ENCODE assay signal across 12 mouse cellular contexts in the genomic region with DNA sequence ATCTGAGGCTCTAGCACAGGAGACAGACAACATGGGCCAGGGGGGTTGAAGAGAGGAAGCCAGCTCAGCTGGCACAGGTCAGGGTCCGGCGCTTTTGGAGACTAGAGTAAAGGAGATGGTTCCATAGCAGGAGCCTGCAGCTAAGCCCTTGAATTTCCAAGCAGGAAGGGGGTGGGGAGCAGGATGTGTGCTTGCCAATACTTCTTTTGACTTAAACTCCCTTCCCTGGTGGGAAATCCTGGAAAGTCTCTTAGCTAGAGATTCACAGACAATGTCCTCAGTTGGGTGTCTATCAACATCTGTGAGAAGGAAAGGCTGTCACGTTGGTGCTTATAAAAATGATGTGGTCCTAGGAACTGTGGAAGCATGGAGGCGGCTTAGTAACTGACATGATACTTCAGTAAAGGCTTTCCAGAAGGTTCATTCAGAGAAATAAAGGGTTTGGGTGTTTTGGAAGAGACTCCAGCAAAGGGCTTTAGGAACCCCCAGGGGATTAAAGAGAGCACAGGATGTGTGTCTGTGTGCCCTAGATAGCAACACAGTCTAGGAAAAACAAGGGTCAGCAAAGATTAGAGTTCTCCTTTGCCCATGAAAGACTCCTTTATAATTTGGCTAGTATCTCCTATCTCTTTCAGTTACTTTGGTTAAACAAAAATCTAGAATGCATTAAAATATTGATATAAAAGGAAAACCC. TPM values are rescaled to one million over a fixed set of nuclear protein-coding genes. Genes with fewer than 3 reads are reported as not detected.
DNase-seq lines count a peak whose midpoint lies in the region; ATAC-seq and TF ChIP-seq lines count a peak whose summit lies in the region.
"Had no signal": no experiment of that assay in that cellular context is flagged by ENCODE, and none has a peak within 500 bp of the region (broad histone marks: within the 10 kb centered on the region; RNA-seq: fewer than 3 reads in every experiment).

No protein-coding gene starts in this region.

- peak overlapping the region; percentile 58 for H3K9ac ChIP-seq in heart, embryonic 11.5 days (ENCODE audit: low read depth, low read length)
- no peak overlapping the region for H3K9ac ChIP-seq in heart, adult 2 months (ENCODE audit: low read depth, low read length)
- H3K9ac ChIP-seq in liver, embryonic 12.5 days, result peak overlapping the region; percentile 100
- H3K9ac ChIP-seq in stomach, embryonic 15.5 days, result no peak overlapping the region

- TF ChIP-seq CTCF in heart, adult 2 months (IDR thresholded peaks at IDR 0.05), result no peak

- no peak for DNase-seq in heart, adult 2 months
- no peak for DNase-seq in thymus, adult 18-20 months
- no peak for DNase-seq in adrenal gland, adult 18-20 months (ENCODE audit: low spot score in 2 of 2)
- DNase-seq: cerebellum, postnatal 36 days; spleen, adult 18-20 months had no signal

- peak overlapping the region; percentile 41 for H3K4me2 ChIP-seq in heart, embryonic 11.5 days
- H3K4me2 ChIP-seq in liver, embryonic 12.5 days, result peak overlapping the region; percentile 81
- peak overlapping the region; percentile 12; the same call in 1 of the 2 replicates for H3K4me2 ChIP-seq in stomach, embryonic 15.5 days

- H3K27ac ChIP-seq in heart, embryonic 11.5 days (ENCODE audit: low read depth, low read length), result peak overlapping the region; percentile 54; the same call in 1 of the 2 replicates
- H3K27ac ChIP-seq in heart, adult 2 months, result no peak overlapping the region
- H3K27ac ChIP-seq in liver, embryonic 12.5 days, result peak overlapping the region; percentile 99
- peak overlapping the region; percentile 44; the same call in 1 of the 2 replicates for H3K27ac ChIP-seq in stomach, embryonic 15.5 days

- intact Hi-C loops in heart, adult 2 months (cut with DNase I), result loop anchor here (10.0 kb wide), 1 partner anchor 205 kb away; no protein-coding TSS in a partner anchor

- peaks cover 3% of the 10 kb centered on the region; the same call in 1 of the 2 replicates for H3K4me1 ChIP-seq in heart, embryonic 11.5 days (ENCODE audit: control insufficient read depth, insufficient read depth, low read length)
- no peaks in the 10 kb centered on the region for H3K4me1 ChIP-seq in heart, adult 2 months (ENCODE audit: control insufficient read depth, insufficient read depth, low read length)
- H3K4me1 ChIP-seq in megakaryocyte, embryonic 14.5 days, result peaks cover 72% of the 10 kb centered on the region
- H3K4me1 ChIP-seq in liver, embryonic 12.5 days, result peaks cover 33% of the 10 kb centered on the region
- no peaks in the 10 kb centered on the region for H3K4me1 ChIP-seq in stomach, embryonic 15.5 days

- no peaks in the 10 kb centered on the region for H3K79me2 ChIP-seq in heart, adult 2 months (replicated peaks; ENCODE audit: control insufficient read depth, insufficient read depth, low read length)

- no peaks in the 10 kb centered on the region for H3K27me3 ChIP-seq in heart, embryonic 11.5 days (ENCODE audit: control insufficient read depth, insufficient read depth, low read length)
- no peaks in the 10 kb centered on the region for H3K27me3 ChIP-seq in heart, adult 2 months (ENCODE audit: control insufficient read depth, insufficient read depth, low read length)
- H3K27me3 ChIP-seq in megakaryocyte, embryonic 14.5 days (replicated peaks), result no peaks in the 10 kb centered on the region
- no peaks in the 10 kb centered on the region for H3K27me3 ChIP-seq in liver, embryonic 12.5 days (replicated peaks)
- no peaks in the 10 kb centered on the region for H3K27me3 ChIP-seq in stomach, embryonic 15.5 days (replicated peaks)

- no peaks in the 10 kb centered on the region for H3K9me3 ChIP-seq in heart, embryonic 11.5 days (replicated peaks; ENCODE audit: control insufficient read depth, low read length)
- H3K9me3 ChIP-seq in megakaryocyte, embryonic 14.5 days, result no peaks in the 10 kb centered on the region
- H3K9me3 ChIP-seq in liver, embryonic 12.5 days (replicated peaks), result no peaks in the 10 kb centered on the region
- H3K9me3 ChIP-seq in stomach, embryonic 15.5 days, result no peaks in the 10 kb centered on the region

- ATAC-seq in heart, embryonic 11.5 days (replicated peaks; ENCODE audit: insufficient number of reproducible peaks, low FRiP score, low TSS enrichment), result no peak
- no peak for ATAC-seq in megakaryocyte, adult 5-6 weeks (ENCODE audit: poor library complexity, severe bottlenecking)
- ATAC-seq in liver, embryonic 12.5 days, result peak; percentile 47
- ATAC-seq in stomach, embryonic 15.5 days (ENCODE audit: insufficient read depth, low FRiP score, low read depth), result no peak
- ATAC-seq: CD4-positive, CD25-positive, alpha-beta regulatory T cell, adult 4 months; intestine, embryonic 16.5 days had no signal

- H3K36me3 ChIP-seq in heart, embryonic 11.5 days (ENCODE audit: control insufficient read depth, insufficient read depth, low read length), result no peaks in the 10 kb centered on the region
- no peaks in the 10 kb centered on the region for H3K36me3 ChIP-seq in heart, adult 2 months (ENCODE audit: control insufficient read depth, insufficient read depth, low read length)
- peaks cover 19% of the 10 kb centered on the region for H3K36me3 ChIP-seq in megakaryocyte, embryonic 14.5 days (replicated peaks; ENCODE audit: low read length)
- peaks cover 67% of the 10 kb centered on the region for H3K36me3 ChIP-seq in liver, embryonic 12.5 days
- no peaks in the 10 kb centered on the region for H3K36me3 ChIP-seq in stomach, embryonic 15.5 days

- no peak for TF ChIP-seq EP300 in heart, adult 2 months (IDR thresholded peaks at IDR 0.05; ENCODE audit: insufficient read depth, low read depth, low read length)

- TF ChIP-seq POLR2A in heart, adult 2 months (IDR thresholded peaks at IDR 0.05; ENCODE audit: insufficient read depth, low read depth, low read length), result no peak

- peak overlapping the region; percentile 34 for H3K4me3 ChIP-seq in heart, embryonic 11.5 days (ENCODE audit: low read depth, low read length)
- no peak overlapping the region for H3K4me3 ChIP-seq in heart, adult 2 months
- peak overlapping the region; percentile 82 for H3K4me3 ChIP-seq in megakaryocyte, embryonic 14.5 days (replicated peaks)
- H3K4me3 ChIP-seq in liver, embryonic 12.5 days, result peak overlapping the region; percentile 97
- H3K4me3 ChIP-seq in stomach, embryonic 15.5 days (replicated peaks), result 0 out of 2 replicates have a peak overlapping the region, but pooled peaks have one; percentile 18

- WGBS in heart, embryonic 11.5 days (ENCODE audit: insufficient replicate concordance), result 31% methylated on average over 4 of the region's 4 CpGs
- 42% methylated on average over 4 of the region's 4 CpGs for WGBS in heart, adult 2 months
- WGBS in liver, embryonic 12.5 days (ENCODE audit: insufficient replicate concordance), result 31% methylated on average over 4 of the region's 4 CpGs
- WGBS in stomach, embryonic 15.5 days, result 60% methylated on average over 4 of the region's 4 CpGs

RNA-seq across cellular contexts. Expression of a gene that starts 3.8 kb away (rescaled TPM):
- polyA plus RNA-seq in heart, embryonic 11.5 days (2014; fragmentation: Nextera tagmentation; extraction: Ambion mirVana), result 315 and 394 TPM in 2 replicates
- total RNA-seq in heart, adult 2 months (2021), result 1 to 10 TPM; 6.8 to 7.8 TPM
- polyA plus RNA-seq in heart, adult 2 months (2012; rRNA removed), result 12.3 and 24.3 TPM in 2 replicates
- polyA plus RNA-seq in megakaryocyte, embryonic 14.5 days (2012; ENCODE audit: insufficient read depth, low replicate concordance), result 53.1 and 125 TPM in 2 replicates
- 31.5 and 53.6 TPM in 2 replicates for total RNA-seq in megakaryocyte, adult 5-6 weeks (2015)
- 25.5 and 51.5 TPM in 2 replicates for total RNA-seq in megakaryocyte, adult 5-6 weeks (2017)
- 2,168 and 2,210 TPM in 2 replicates for polyA plus RNA-seq in liver, embryonic 12.5 days (2016; fragmentation: Nextera tagmentation; extraction: Ambion mirVana)
- 145 and 287 TPM in 2 replicates for polyA plus RNA-seq in stomach, embryonic 15.5 days (2015; fragmentation: Nextera tagmentation; extraction: Ambion mirVana)
- 10 to 100 TPM; 31.1 to 34.7 TPM for total RNA-seq in adrenal gland, adult 18-20 months (2021)

RNA-seq across cellular contexts. Expression of a gene that starts 26.6 kb away (rescaled TPM):
- 19.8 and 22.0 TPM in 2 replicates for polyA plus RNA-seq in heart, embryonic 11.5 days (2014; fragmentation: Nextera tagmentation; extraction: Ambion mirVana)
- total RNA-seq in heart, adult 2 months (2021), result 10 to 100 TPM; 34.4 to 82.7 TPM
- 114 and 259 TPM in 2 replicates for polyA plus RNA-seq in heart, adult 2 months (2012; rRNA removed)
- polyA plus RNA-seq in megakaryocyte, embryonic 14.5 days (2012; ENCODE audit: insufficient read depth, low replicate concordance), result not detected in 2 replicates
- 0.64 TPM in 1 of 2 replicates, not detected in the other for total RNA-seq in megakaryocyte, adult 5-6 weeks (2015)
- total RNA-seq in megakaryocyte, adult 5-6 weeks (2017), result 0.07 TPM in 1 of 2 replicates, not detected in the other
- 8.2 and 8.5 TPM in 2 replicates for polyA plus RNA-seq in liver, embryonic 12.5 days (2016; fragmentation: Nextera tagmentation; extraction: Ambion mirVana)
- polyA plus RNA-seq in stomach, embryonic 15.5 days (2015; fragmentation: Nextera tagmentation; extraction: Ambion mirVana), result 9.5 and 18.3 TPM in 2 replicates
- total RNA-seq in adrenal gland, adult 18-20 months (2021), result 1,000 to 10,000 TPM; 1,123 to 3,019 TPM
- polyA plus RNA-seq: CD4-positive, CD25-positive, alpha-beta regulatory T cell, adult 4 months had no signal

Comparison
In these comparisons a context has a peak if more than half of its experiments do, and no peak if none do; other contexts are left out.
1. H3K9ac ChIP-seq: peak in heart, embryonic 11.5 days (single experiment) and liver, embryonic 12.5 days (single experiment); none in heart, adult 2 months (single experiment) and stomach, embryonic 15.5 days (single experiment).
2. H3K4me2 ChIP-seq: peak in every context shown above with its lines; median percentile 81 in liver, embryonic 12.5 days; 41 in heart, embryonic 11.5 days; 12 in stomach, embryonic 15.5 days.